Mouse (Mus musculus) midbrain, embryonic 15.5 days (tissue): ENCODE measurements around the gene Lcn6. TPM values are rescaled to one million over a fixed set of nuclear protein-coding genes. Genes with fewer than 3 reads are reported as not detected.

Experiments
- ATAC-seq: fragments of 200-750 bp; cut with Nextera tagmentation; replicated peaks from 2 replicates; pipeline ENCODE4 v1.8.0; 2017; ENCODE audit warnings: moderate TSS enrichment
- H3K27ac ChIP-seq: fragments of 300-500 bp; sonication (generic); 2 replicates; pipeline ENCODE4 v1.5.1; 2015; ENCODE audit warnings: mild to moderate bottlenecking, inconsistent platforms
- H3K27me3 ChIP-seq: fragments of 300-500 bp; sonication (generic); replicated peaks from 2 replicates; pipeline ENCODE4 v1.6.1; 2015; ENCODE audit warnings: inconsistent platforms
- H3K36me3 ChIP-seq: fragments of 300-500 bp; sonication (generic); replicated peaks from 2 replicates; pipeline ENCODE4 v1.6.1; 2015; ENCODE audit warnings: inconsistent platforms
- H3K4me1 ChIP-seq: fragments of 300-500 bp; sonication (generic); 2 replicates; pipeline ENCODE4 v1.6.1; 2015; ENCODE audit warnings: inconsistent platforms
- H3K4me2 ChIP-seq: fragments of 300-500 bp; sonication (generic); 2 replicates; pipeline ENCODE4 v1.6.1; 2015; ENCODE audit warnings: inconsistent platforms, mild to moderate bottlenecking, moderate library complexity
- H3K4me3 ChIP-seq: fragments of 300-500 bp; sonication (generic); 2 replicates; pipeline ENCODE4 v1.5.1; 2015; ENCODE audit warnings: mild to moderate bottlenecking, inconsistent platforms
- H3K9ac ChIP-seq: fragments of 300-500 bp; sonication (generic); 2 replicates; pipeline ENCODE4 v1.6.1; 2015; ENCODE audit warnings: mild to moderate bottlenecking, inconsistent platforms
- H3K9me3 ChIP-seq: fragments of 300-500 bp; sonication (generic); 2 replicates; pipeline ENCODE4 v1.6.1; 2016; ENCODE audit warnings: inconsistent platforms
- WGBS: fragments of 180-500 bp; shearing (Covaris S2); methylation state at CpG from one replicate; pipeline ENCODE4 v1.1.7; 2015; ENCODE audit warnings: mixed read lengths; 5-methylcytosine and 5-hydroxymethylcytosine counted together
- polyA plus RNA-seq: library from polyadenylated mRNA; unstranded; fragments of >200 nt; fragmentation: Nextera tagmentation; extraction: Ambion mirVana; gene quantifications from 2 replicates; pipeline ENCODE4 v1.2.1, GENCODE M21; 2015

The Lcn6 gene
- polyA plus RNA-seq, result not detected in 2 replicates

GRCm38 (mm10) chr2:25676486-25676885 is at the start of gene Lcn6:
Gene Lcn6, plus strand, starts transcription at chr2:25676786.
- no peaks in the 10 kb centered on the region for H3K36me3 ChIP-seq
- no peaks in the 10 kb centered on the region for H3K9me3 ChIP-seq
- H3K4me1 ChIP-seq, result no peaks in the 10 kb centered on the region
- no peaks in the 10 kb centered on the region for H3K27me3 ChIP-seq
- no peak within 1 kb of the TSS for H3K4me2 ChIP-seq
- no peak within 1 kb of the TSS for H3K9ac ChIP-seq
- no peak for ATAC-seq
- no peak within 1 kb of the TSS for H3K27ac ChIP-seq
- H3K4me3 ChIP-seq, result no peak within 1 kb of the TSS
- 94% methylated on average over 3 of the region's 3 CpGs for WGBS

- ATAC-seq, result no peak
Measured at GRCm38 (mm10) chr2:25627811-25628210, 48.8 kb upstream of the Lcn6 start, which contains the start of gene Fcna. Gene Fcna, minus strand, starts transcription at chr2:25628030.

GRCm38 (mm10) chr2:25628738-25629137 is 47.8 kb upstream of the Lcn6 start:
- no peak overlapping the region for H3K4me3 ChIP-seq
- H3K27me3 ChIP-seq, result no peaks in the 10 kb centered on the region
- H3K4me1 ChIP-seq, result no peaks in the 10 kb centered on the region
- H3K36me3 ChIP-seq, result no peaks in the 10 kb centered on the region
- no peak overlapping the region for H3K9ac ChIP-seq
- ATAC-seq, result no peak
- 59% methylated on average over 4 of the region's 4 CpGs for WGBS
- H3K4me2 ChIP-seq, result no peak overlapping the region
- H3K27ac ChIP-seq, result no peak overlapping the region
- no peaks in the 10 kb centered on the region for H3K9me3 ChIP-seq

More at GRCm38 (mm10) chr2:25627811-25628210, 48.8 kb upstream of the Lcn6 start, which contains the start of gene Fcna:
- Histone ChIP-seq H3K27me3 (no peaks in the 10 kb centered on the region), H3K27ac (no peak within 1 kb of the TSS), H3K4me3 (no peak within 1 kb of the TSS), H3K9me3 (no peaks in the 10 kb centered on the region), H3K36me3 (no peaks in the 10 kb centered on the region), H3K4me2 (no peak within 1 kb of the TSS), H3K4me1 (no peaks in the 10 kb centered on the region), H3K9ac (no peak within 1 kb of the TSS)
- WGBS, result 87% methylated on average over 6 of the region's 6 CpGs

GRCm38 (mm10) chr2:25633616-25634015 is 43.0 kb upstream of the Lcn6 start:
- no peak for ATAC-seq
- WGBS, result 84% methylated on average over 3 of the region's 3 CpGs
- Histone ChIP-seq H3K27me3 (no peaks in the 10 kb centered on the region), H3K9ac (no peak overlapping the region), H3K27ac (no peak overlapping the region), H3K36me3 (no peaks in the 10 kb centered on the region), H3K4me2 (no peak overlapping the region), H3K9me3 (no peaks in the 10 kb centered on the region), H3K4me3 (no peak overlapping the region), H3K4me1 (no peaks in the 10 kb centered on the region)

GRCm38 (mm10) chr2:25634046-25634445 is 42.5 kb upstream of the Lcn6 start:
- no peak overlapping the region for H3K4me2 ChIP-seq
- no peaks in the 10 kb centered on the region for H3K4me1 ChIP-seq
- H3K9me3 ChIP-seq, result no peaks in the 10 kb centered on the region
- no peak overlapping the region for H3K4me3 ChIP-seq
- no peaks in the 10 kb centered on the region for H3K27me3 ChIP-seq
- no peak overlapping the region for H3K27ac ChIP-seq
- no peak overlapping the region for H3K9ac ChIP-seq
- H3K36me3 ChIP-seq, result no peaks in the 10 kb centered on the region
- 20% methylated on average over 1 of the region's 1 CpGs for WGBS
- no peak for ATAC-seq

- Histone ChIP-seq H3K4me2 (no peak overlapping the region), H3K9ac (no peak overlapping the region), H3K9me3 (no peaks in the 10 kb centered on the region), H3K36me3 (no peaks in the 10 kb centered on the region), H3K4me1 (no peaks in the 10 kb centered on the region), H3K27ac (no peak overlapping the region), H3K27me3 (no peaks in the 10 kb centered on the region), H3K4me3 (no peak overlapping the region)
- no peak for ATAC-seq
- 19% methylated on average over 6 of the region's 6 CpGs for WGBS
Measured at GRCm38 (mm10) chr2:25639890-25640289, 36.7 kb upstream of the Lcn6 start.

GRCm38 (mm10) chr2:25652902-25653301 is 23.7 kb upstream of the Lcn6 start, which contains the start of gene Lcn8:
Gene Lcn8, plus strand, starts transcription at chr2:25653120.
- Histone ChIP-seq H3K9me3 (no peaks in the 10 kb centered on the region), H3K9ac (no peak within 1 kb of the TSS), H3K4me2 (no peak within 1 kb of the TSS), H3K4me1 (no peaks in the 10 kb centered on the region), H3K4me3 (no peak within 1 kb of the TSS), H3K27me3 (no peaks in the 10 kb centered on the region), H3K36me3 (no peaks in the 10 kb centered on the region), H3K27ac (no peak within 1 kb of the TSS)
- ATAC-seq, result no peak
- WGBS, result 88% methylated on average over 2 of the region's 2 CpGs

- no peak overlapping the region for H3K4me2 ChIP-seq
- H3K9me3 ChIP-seq, result no peaks in the 10 kb centered on the region
- WGBS, result 74% methylated on average over 1 of the region's 1 CpGs
- no peak overlapping the region for H3K9ac ChIP-seq
- no peak overlapping the region for H3K27ac ChIP-seq
- no peaks in the 10 kb centered on the region for H3K4me1 ChIP-seq
- no peaks in the 10 kb centered on the region for H3K27me3 ChIP-seq
- ATAC-seq, result no peak
- H3K36me3 ChIP-seq, result no peaks in the 10 kb centered on the region
- H3K4me3 ChIP-seq, result no peak overlapping the region
Measured at GRCm38 (mm10) chr2:25654502-25654901, 22.1 kb upstream of the Lcn6 start.

GRCm38 (mm10) chr2:25656691-25657090 is 19.9 kb upstream of the Lcn6 start:
- Histone ChIP-seq H3K27ac (no peak overlapping the region), H3K36me3 (no peaks in the 10 kb centered on the region), H3K27me3 (no peaks in the 10 kb centered on the region), H3K9me3 (no peaks in the 10 kb centered on the region), H3K4me1 (no peaks in the 10 kb centered on the region), H3K9ac (no peak overlapping the region), H3K4me3 (no peak overlapping the region), H3K4me2 (no peak overlapping the region)
- WGBS, result 85% methylated on average over 4 of the region's 4 CpGs
- ATAC-seq, result no peak

GRCm38 (mm10) chr2:25657246-25657645 is 19.3 kb upstream of the Lcn6 start:
- no peaks in the 10 kb centered on the region for H3K27me3 ChIP-seq
- WGBS, result 81% methylated on average over 4 of the region's 4 CpGs
- no peak for ATAC-seq
- H3K4me1 ChIP-seq, result no peaks in the 10 kb centered on the region
- no peaks in the 10 kb centered on the region for H3K36me3 ChIP-seq
- H3K4me3 ChIP-seq, result no peak overlapping the region
- no peak overlapping the region for H3K9ac ChIP-seq
- H3K9me3 ChIP-seq, result no peaks in the 10 kb centered on the region
- H3K4me2 ChIP-seq, result no peak overlapping the region
- no peak overlapping the region for H3K27ac ChIP-seq

GRCm38 (mm10) chr2:25657652-25658051 is 18.9 kb upstream of the Lcn6 start, which contains the start of gene Lcn5:
Gene Lcn5, plus strand, starts transcription at chr2:25657952.
- no peak for ATAC-seq
- Histone ChIP-seq H3K4me2 (no peak within 1 kb of the TSS), H3K9ac (no peak within 1 kb of the TSS), H3K4me3 (no peak within 1 kb of the TSS), H3K27me3 (no peaks in the 10 kb centered on the region), H3K4me1 (no peaks in the 10 kb centered on the region), H3K27ac (no peak within 1 kb of the TSS), H3K9me3 (no peaks in the 10 kb centered on the region), H3K36me3 (no peaks in the 10 kb centered on the region)

GRCm38 (mm10) chr2:25660279-25660678 is 16.3 kb upstream of the Lcn6 start:
- no peak overlapping the region for H3K27ac ChIP-seq
- H3K4me3 ChIP-seq, result no peak overlapping the region
- no peaks in the 10 kb centered on the region for H3K4me1 ChIP-seq
- H3K36me3 ChIP-seq, result no peaks in the 10 kb centered on the region
- no peaks in the 10 kb centered on the region for H3K9me3 ChIP-seq
- H3K4me2 ChIP-seq, result no peak overlapping the region
- 92% methylated on average over 8 of the region's 8 CpGs for WGBS
- H3K9ac ChIP-seq, result no peak overlapping the region
- ATAC-seq, result no peak
- H3K27me3 ChIP-seq, result no peaks in the 10 kb centered on the region

- H3K27me3 ChIP-seq, result no peaks in the 10 kb centered on the region
- H3K9me3 ChIP-seq, result no peaks in the 10 kb centered on the region
- H3K9ac ChIP-seq, result no peak overlapping the region
- no peak for ATAC-seq
- no peak overlapping the region for H3K27ac ChIP-seq
- H3K4me3 ChIP-seq, result no peak overlapping the region
- WGBS, result 91% methylated on average over 6 of the region's 6 CpGs
- no peaks in the 10 kb centered on the region for H3K36me3 ChIP-seq
- no peak overlapping the region for H3K4me2 ChIP-seq
- H3K4me1 ChIP-seq, result no peaks in the 10 kb centered on the region
Measured at GRCm38 (mm10) chr2:25661245-25661970, 15.2 kb upstream of the Lcn6 start.
